Mouse (Mus musculus) brain, embryonic 14.5 days (tissue): ENCODE results near the gene Amelx.

Source experiments
- CTCF ChIP-seq: fragments of 200-500 bp; IDR thresholded peaks from 2 replicates; pipeline ENCODE4 v1.5.1; 2012; ENCODE audit warnings: inconsistent platforms, mild to moderate bottlenecking, moderate library complexity, borderline replicate concordance; ENCODE audit not compliant: insufficient read depth, insufficient read length; ENCODE audit errors: extremely low read depth
- POLR2A ChIP-seq: fragments of 200-500 bp; IDR thresholded peaks from 2 replicates; pipeline ENCODE4 v1.6.1; 2012; ENCODE audit warnings: mild to moderate bottlenecking, inconsistent platforms, borderline replicate concordance; ENCODE audit not compliant: poor library complexity, insufficient read depth, insufficient read length, severe bottlenecking; ENCODE audit errors: extremely low read depth

DNA sequence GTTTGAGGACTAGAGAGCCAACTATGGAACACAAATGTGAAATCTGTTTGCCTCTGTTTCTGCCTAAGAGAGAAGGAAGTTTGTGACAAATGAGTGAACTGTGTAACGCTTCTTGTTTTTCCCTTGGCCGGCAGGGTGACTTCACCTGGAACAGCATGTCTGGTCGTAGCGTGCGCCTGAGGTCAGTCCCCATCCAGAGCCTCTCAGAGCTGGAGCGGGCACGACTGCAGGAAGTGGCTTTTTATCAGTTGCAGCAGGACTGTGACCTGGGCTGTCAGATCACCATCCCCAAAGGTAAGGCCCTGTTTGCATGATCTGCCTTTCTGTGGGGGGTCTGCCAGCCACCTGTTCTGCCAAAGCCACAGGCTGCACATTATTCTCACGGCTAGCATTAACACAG, 33.1 kb upstream of the Amelx start:
- TF ChIP-seq CTCF: no peak
- no peak for TF ChIP-seq POLR2A
